Mouse (Mus musculus) ovary, postnatal 10 days (tissue): ENCODE results near the gene Plk2.

Source experiments
- DNase-seq: peaks from one replicate; pipeline ENCODE4 v3.0.0; 2022; ENCODE audit warnings: low spot score

The Plk2 gene

GRCm38 (mm10) chr13:110406152-110406551, 11.3 kb downstream of the Plk2 start:
- no peak for DNase-seq

GRCm38 (mm10) chr13:110412572-110413209, 17.8 kb downstream of the Plk2 start:
- no peak for DNase-seq

- no peak for DNase-seq
Measured at GRCm38 (mm10) chr13:110418656-110419055, 23.8 kb downstream of the Plk2 start.

GRCm38 (mm10) chr13:110419640-110420039, 24.8 kb downstream of the Plk2 start:
- DNase-seq: no peak

GRCm38 (mm10) chr13:110422434-110422833, 27.6 kb downstream of the Plk2 start:
- DNase-seq: no peak

- no peak for DNase-seq
Measured at GRCm38 (mm10) chr13:110425512-110426222, 30.8 kb downstream of the Plk2 start.

- DNase-seq: no peak
Measured at GRCm38 (mm10) chr13:110431388-110431787, 36.5 kb downstream of the Plk2 start.

GRCm38 (mm10) chr13:110432062-110432566, 37.3 kb downstream of the Plk2 start:
- no peak for DNase-seq

GRCm38 (mm10) chr13:110432613-110433012, 37.8 kb downstream of the Plk2 start:
- no peak for DNase-seq

GRCm38 (mm10) chr13:110436692-110437091, 41.8 kb downstream of the Plk2 start:
- DNase-seq: no peak

- DNase-seq: no peak
Measured at GRCm38 (mm10) chr13:110438624-110439023, 43.8 kb downstream of the Plk2 start.

- no peak for DNase-seq
Measured at GRCm38 (mm10) chr13:110444335-110444734, 49.5 kb downstream of the Plk2 start.

GRCm38 (mm10) chr13:110444894-110445293, 50.0 kb downstream of the Plk2 start:
- no peak for DNase-seq

GRCm38 (mm10) chr13:110446434-110446833, 51.6 kb downstream of the Plk2 start:
- no peak for DNase-seq

- DNase-seq: no peak
Measured at GRCm38 (mm10) chr13:110450056-110450455, 55.2 kb downstream of the Plk2 start.
